Mouse (Mus musculus) embryonic fibroblast, embryonic 13.5 days (primary cell): ENCODE measurements around the gene Bpifb2. TPM values are rescaled to one million over a fixed set of nuclear protein-coding genes. Genes with fewer than 3 reads are reported as not detected.

Experiments
- H3K27ac ChIP-seq: 2 replicates; pipeline ENCODE4 v1.5.1; 2012; ENCODE audit warnings: low read length, control low read depth, inconsistent platforms; ENCODE audit not compliant: insufficient read depth
- H3K4me1 ChIP-seq: 2 replicates; pipeline ENCODE4 v1.6.1; 2011; ENCODE audit warnings: low read length; ENCODE audit not compliant: control insufficient read depth, insufficient read depth
- H3K4me3 ChIP-seq: 2 replicates; pipeline ENCODE4 v1.5.1; 2011; ENCODE audit warnings: mild to moderate bottlenecking, control low read depth, low read length; ENCODE audit not compliant: insufficient read depth
- CTCF ChIP-seq: IDR thresholded peaks from 2 replicates; pipeline ENCODE4 v1.5.1; 2011; ENCODE audit warnings: mild to moderate bottlenecking, control low read depth, low read length, moderate library complexity, borderline replicate concordance; ENCODE audit not compliant: insufficient read depth
- POLR2A ChIP-seq: IDR thresholded peaks from 2 replicates; pipeline ENCODE4 v1.6.1; 2011; ENCODE audit warnings: low read depth, mild to moderate bottlenecking, control low read depth, low read length, moderate library complexity
- polyA plus RNA-seq: library from polyadenylated mRNA; stranded (reverse); fragments of >200 nt; gene quantifications from 2 replicates; pipeline ENCODE4 v1.2.4, GENCODE M21; 2011; ENCODE audit warnings: low read depth; ENCODE audit not compliant: missing spikeins, insufficient read length

The Bpifb2 gene
- polyA plus RNA-seq, 1 experiment: not detected

DNA sequence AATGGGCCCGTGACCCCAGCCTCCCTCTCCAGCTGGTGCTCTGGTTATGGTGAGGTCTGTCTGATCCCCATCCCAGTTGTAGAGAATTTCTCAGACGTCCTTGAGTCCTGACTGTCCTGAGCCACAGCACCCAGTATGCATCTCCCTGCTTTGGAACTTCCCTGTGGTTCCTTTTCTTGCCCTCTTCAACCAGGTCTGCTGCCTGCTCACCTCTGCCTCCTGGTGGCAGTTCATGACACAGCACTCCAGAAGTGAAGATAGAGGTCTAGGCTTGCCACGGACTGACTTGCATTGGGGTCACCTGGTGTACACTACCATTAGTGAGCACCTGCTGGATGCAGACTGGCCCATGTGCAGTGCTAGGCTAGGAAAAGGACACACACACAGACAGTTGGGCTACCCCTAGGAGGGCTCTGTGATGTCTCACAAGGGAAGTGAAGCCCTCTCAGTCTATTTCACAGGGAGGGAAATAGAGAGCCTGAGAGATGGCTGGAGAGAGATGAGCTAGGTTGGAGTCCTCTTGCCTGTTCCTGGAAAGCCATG lies 55.1 kb downstream of the Bpifb2 start:
- H3K4me3 ChIP-seq: no peak overlapping the region
- no peak overlapping the region for H3K27ac ChIP-seq
- H3K4me1 ChIP-seq: no peaks in the 10 kb centered on the region
- TF ChIP-seq POLR2A (no peak), CTCF (peak; percentile 89; the same call in 1 of the 2 replicates)

DNA sequence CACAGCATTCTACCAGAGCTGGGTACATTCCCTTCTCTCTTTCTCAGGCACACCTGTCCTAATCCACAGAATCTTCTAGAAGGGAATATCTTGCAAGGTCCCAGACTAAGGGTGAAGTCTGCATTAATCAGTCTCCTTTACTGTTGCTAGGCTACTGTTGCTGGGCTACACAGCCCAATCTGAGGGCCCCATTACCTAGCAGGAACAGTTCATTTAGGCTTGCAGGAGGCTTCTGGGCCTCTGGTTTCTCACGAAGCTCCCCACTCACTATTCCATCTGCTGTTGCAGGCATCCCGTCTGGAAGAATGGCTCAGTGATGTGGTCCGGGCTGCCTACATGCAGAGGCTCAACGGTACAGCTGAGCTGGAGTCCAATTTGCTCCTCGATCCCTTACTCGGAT lies 56.3 kb downstream of the Bpifb2 start:
- H3K4me3 ChIP-seq: no peak overlapping the region
- H3K4me1 ChIP-seq: no peaks in the 10 kb centered on the region
- H3K27ac ChIP-seq: no peak overlapping the region
- TF ChIP-seq POLR2A (no peak), CTCF (no peak)

DNA sequence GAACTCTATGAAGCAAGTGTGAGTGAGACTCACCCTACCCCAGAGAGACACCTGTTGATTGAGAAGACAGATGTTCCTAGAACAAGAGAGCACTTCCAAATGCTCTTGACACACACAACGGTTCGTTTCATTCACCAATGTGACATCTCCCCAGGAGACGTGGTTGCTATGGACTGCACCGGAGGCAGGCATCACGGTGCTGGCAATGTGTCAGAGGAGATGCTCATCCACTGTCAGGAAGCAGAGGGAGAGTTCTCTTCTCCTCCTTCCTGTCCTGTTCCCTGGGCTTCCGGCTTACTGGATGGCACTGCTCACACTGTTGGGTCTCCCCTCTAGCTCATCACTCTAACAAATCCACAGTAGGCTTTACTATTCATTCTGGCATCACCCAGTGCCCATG lies 58.5 kb downstream of the Bpifb2 start:
- Histone ChIP-seq H3K4me3 (no peak overlapping the region), H3K4me1 (no peaks in the 10 kb centered on the region), H3K27ac (no peak overlapping the region)
- no peak for TF ChIP-seq POLR2A
- no peak for TF ChIP-seq CTCF

GRCm38 (mm10) chr2:153935348-153935747 lies 60.5 kb downstream of the Bpifb2 start:
- H3K4me3 ChIP-seq: no peak overlapping the region

DNA sequence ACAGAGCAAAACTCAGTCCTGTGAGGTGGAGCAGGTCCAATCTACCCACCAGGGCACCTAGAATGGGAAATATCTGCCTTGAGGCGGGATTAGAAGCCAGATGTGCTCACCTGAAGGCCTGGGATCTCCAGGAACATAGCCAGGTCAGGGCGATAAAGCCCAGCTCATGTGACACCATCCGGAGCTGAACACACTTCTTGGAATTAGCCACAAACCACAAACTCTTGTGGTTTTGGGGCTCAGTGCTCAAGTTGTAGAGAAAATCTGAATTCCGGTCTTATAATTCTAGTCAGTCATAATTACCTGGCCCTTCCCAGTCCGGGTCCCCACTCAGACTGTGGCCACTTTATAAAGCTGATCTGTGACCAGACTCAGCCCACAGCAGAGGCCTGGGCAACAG lies 63.0 kb downstream of the Bpifb2 start, which contains the start of gene Bpifb4:
TSS of gene Bpifb4 (plus strand) at position 370 of the 400 bp plus-strand sequence.
- Histone ChIP-seq H3K4me1 (no peaks in the 10 kb centered on the region), H3K27ac (no peak within 1 kb of the TSS), H3K4me3 (no peak within 1 kb of the TSS)
- TF ChIP-seq POLR2A (no peak), CTCF (no peak)

More at GRCm38 (mm10) chr2:153935348-153935747, 60.5 kb downstream of the Bpifb2 start:
- Histone ChIP-seq H3K27ac (no peak overlapping the region), H3K4me1 (no peaks in the 10 kb centered on the region)
- TF ChIP-seq CTCF (no peak), POLR2A (no peak)

DNA sequence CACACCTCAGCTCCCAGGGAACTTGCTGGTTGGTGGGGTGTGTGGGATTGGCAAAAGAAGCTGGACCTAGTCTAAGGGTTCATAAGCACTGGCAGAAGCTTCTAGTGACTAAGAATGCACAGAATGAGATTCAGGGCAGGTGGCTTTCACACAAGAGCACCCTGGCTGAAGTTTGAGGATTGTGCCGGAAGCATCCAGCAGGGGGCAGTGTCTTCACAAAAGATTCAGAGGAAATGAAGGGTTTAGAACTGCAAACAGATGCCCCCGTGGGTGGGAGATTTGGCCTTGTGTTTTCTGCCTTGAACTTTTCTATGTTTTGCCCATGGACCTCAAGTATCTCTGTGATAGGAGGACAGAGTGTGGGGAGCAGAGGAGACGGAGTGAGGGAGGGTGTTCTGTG lies 68.7 kb downstream of the Bpifb2 start:
- H3K4me1 ChIP-seq: no peaks in the 10 kb centered on the region
- TF ChIP-seq POLR2A (no peak), CTCF (peak; percentile 26; the same call in 1 of the 2 replicates)
- no peak overlapping the region for H3K27ac ChIP-seq
- H3K4me3 ChIP-seq: no peak overlapping the region

DNA sequence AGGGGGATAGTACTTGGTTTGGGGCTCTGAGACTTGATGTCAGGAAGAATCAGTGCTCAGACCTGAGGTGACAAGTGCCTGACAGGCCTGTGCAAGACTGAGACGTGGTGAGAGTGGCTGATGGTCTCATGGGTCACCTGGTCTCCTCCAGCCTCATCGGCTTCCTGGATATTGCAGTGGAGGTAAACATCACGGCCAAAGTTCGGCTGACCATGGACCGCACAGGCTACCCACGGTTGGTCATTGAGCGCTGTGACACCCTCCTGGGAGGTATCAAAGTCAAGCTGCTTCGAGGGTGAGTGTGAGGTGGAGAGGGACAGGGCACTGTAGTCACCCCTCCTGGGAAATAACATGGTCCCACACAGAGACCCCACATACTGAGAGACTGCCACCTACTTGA lies 69.7 kb downstream of the Bpifb2 start:
- TF ChIP-seq POLR2A (no peak), CTCF (no peak)
- Histone ChIP-seq H3K27ac (no peak overlapping the region), H3K4me1 (no peaks in the 10 kb centered on the region), H3K4me3 (no peak overlapping the region)

Other genes starting within 250 kb of the Bpifb2 start
- gene Commd7, start 242.3 kb upstream of the Bpifb2 start, polyA plus RNA-seq: 34.3 and 35.9 TPM in 2 replicates
- gene Dnmt3b, start 225.6 kb upstream of the Bpifb2 start, polyA plus RNA-seq: 1.2 and 1.8 TPM in 2 replicates
- gene Dnmt3c, start 178.4 kb upstream of the Bpifb2 start, polyA plus RNA-seq: not detected in 2 replicates
- 170 and 199 TPM in 2 replicates for gene Mapre1, start 133.8 kb upstream of the Bpifb2 start, polyA plus RNA-seq
- 0.32 and 0.72 TPM in 2 replicates for gene Efcab8, start 95.1 kb upstream of the Bpifb2 start, polyA plus RNA-seq
- not detected in 2 replicates for gene Sun5, start 4.0 kb upstream of the Bpifb2 start, polyA plus RNA-seq
- gene Bpifb6, start 25.3 kb downstream of the Bpifb2 start, polyA plus RNA-seq: not detected in 2 replicates
- gene Bpifb3, start 43.2 kb downstream of the Bpifb2 start, polyA plus RNA-seq: not detected in 2 replicates
- gene Bpifb4, start 63.2 kb downstream of the Bpifb2 start, polyA plus RNA-seq: not detected in 2 replicates
- gene Bpifa6, start 99.9 kb downstream of the Bpifb2 start, polyA plus RNA-seq: not detected in 2 replicates
- gene Bpifa2, start 133.2 kb downstream of the Bpifb2 start, polyA plus RNA-seq: not detected in 2 replicates